Mouse (Mus musculus): ENCODE measurements around the gene Med29. TPM values are rescaled to one million over a fixed set of nuclear protein-coding genes. Genes with fewer than 3 reads are reported as not detected.

The Med29 gene
- total RNA-seq, 2 experiments from 2014 or later = 20.5 to 20.9 TPM

GRCm38 (mm10) chr7:28377190-28378065 lies 15.1 kb downstream of the Med29 start:
- DNase-seq (ENCODE audit: low spot score in 2 of 2) = no peak

- no peak for DNase-seq (ENCODE audit: low spot score in 2 of 2)
These were observed 16.3 kb downstream of the Med29 start for GRCm38 (mm10) chr7:28376011-28376771.

- DNase-seq (ENCODE audit: low spot score in 2 of 2) = peak; percentile 71 to 80
These were observed 17.2 kb downstream of the Med29 start for GRCm38 (mm10) chr7:28375176-28375921.

- no peak for DNase-seq (ENCODE audit: low spot score in 2 of 2)
These were observed 17.9 kb downstream of the Med29 start for GRCm38 (mm10) chr7:28374647-28375046.

- DNase-seq (ENCODE audit: low spot score in 2 of 2) = no peak
These were observed 18.5 kb downstream of the Med29 start for GRCm38 (mm10) chr7:28373891-28374495.

GRCm38 (mm10) chr7:28373131-28373581 lies 19.4 kb downstream of the Med29 start:
- peak; percentile 80 to 82 for DNase-seq (ENCODE audit: low spot score in 2 of 2)

- DNase-seq (ENCODE audit: low spot score in 2 of 2) = peak; percentile 94 to 97
These were observed 20.0 kb downstream of the Med29 start, which contains the start of gene Plekhg2 for GRCm38 (mm10) chr7:28372251-28373108. Plekhg2 (minus strand) TSS chr7:28372599.

GRCm38 (mm10) chr7:28371514-28371989 lies 21.0 kb downstream of the Med29 start:
- no peak for DNase-seq (ENCODE audit: low spot score in 2 of 2)

- DNase-seq (ENCODE audit: low spot score in 2 of 2) = no peak
These were observed 21.5 kb downstream of the Med29 start for GRCm38 (mm10) chr7:28370977-28371513.

GRCm38 (mm10) chr7:28370051-28370450 lies 22.5 kb downstream of the Med29 start:
- no peak for DNase-seq (ENCODE audit: low spot score in 2 of 2)

GRCm38 (mm10) chr7:28368276-28368920 lies 24.1 kb downstream of the Med29 start:
- DNase-seq (ENCODE audit: low spot score in 2 of 2) = no peak

GRCm38 (mm10) chr7:28367663-28368275 lies 24.7 kb downstream of the Med29 start:
- no peak for DNase-seq (ENCODE audit: low spot score in 2 of 2)

GRCm38 (mm10) chr7:28362441-28363060 lies 30.0 kb downstream of the Med29 start:
- DNase-seq (ENCODE audit: low spot score in 2 of 2) = no peak

GRCm38 (mm10) chr7:28361647-28362341 lies 30.7 kb downstream of the Med29 start:
- no peak for DNase-seq (ENCODE audit: low spot score in 2 of 2)

- no peak for DNase-seq (ENCODE audit: low spot score in 2 of 2)
These were observed 32.2 kb downstream of the Med29 start for GRCm38 (mm10) chr7:28360291-28360690.

GRCm38 (mm10) chr7:28359854-28360253 lies 32.7 kb downstream of the Med29 start:
- DNase-seq (ENCODE audit: low spot score in 2 of 2) = peak in 1 of 2 experiments; percentile 12

GRCm38 (mm10) chr7:28358431-28358830 lies 34.1 kb downstream of the Med29 start:
- no peak for DNase-seq (ENCODE audit: low spot score in 2 of 2)
